Mouse (Mus musculus) pancreas, adult 10 weeks (tissue): ENCODE measurements around the gene Larp1b. TPM values are rescaled to one million over a fixed set of nuclear protein-coding genes. Genes with fewer than 3 reads are reported as not detected.

Experiments
- polyA plus RNA-seq: library from polyadenylated mRNA; stranded (reverse); fragments of 350-450 nt; fragmentation: Illumina TruSeq; extraction: RNeasy Lipid Tissue Mini Kit (QIAGEN cat#74804); gene quantifications from one replicate; pipeline ENCODE4 v1.2.3, GENCODE M21; 2015; ENCODE audit warnings: low read depth, low replicate concordance; ENCODE audit not compliant: insufficient read depth

The Larp1b gene
- 20.6 TPM for polyA plus RNA-seq

GRCm38 (mm10) chr3:40949170-40949902 is at the start of gene Larp1b:
Gene Larp1b, plus strand, starts transcription at chr3:40949828.

GRCm38 (mm10) chr3:40902443-40902842 is 47.2 kb upstream of the Larp1b start, which contains the start of gene 1700034I23Rik:
Gene 1700034I23Rik, minus strand, starts transcription at chr3:40902543.

GRCm38 (mm10) chr3:41082885-41083789 is 133.5 kb downstream of the Larp1b start, which contains the start of gene Pgrmc2:
Gene Pgrmc2, minus strand, starts transcription at chr3:41083046.

Other genes starting within 250 kb of the Larp1b start
- not detected for gene Slc25a31, start 241.0 kb upstream of the Larp1b start, polyA plus RNA-seq
- 1.8 TPM for gene Hspa4l, start 205.3 kb upstream of the Larp1b start, polyA plus RNA-seq
- 0.92 TPM for gene Plk4, start 149.8 kb upstream of the Larp1b start, polyA plus RNA-seq
- gene Mfsd8, start 102.9 kb upstream of the Larp1b start, polyA plus RNA-seq, result 2.8 TPM
- 2.1 TPM for gene Abhd18, start 102.9 kb upstream of the Larp1b start, polyA plus RNA-seq
- gene 1700034I23Rik, start 47.3 kb upstream of the Larp1b start, polyA plus RNA-seq, result not detected
- 10.7 TPM for gene Pgrmc2, start 133.2 kb downstream of the Larp1b start, polyA plus RNA-seq